Mouse (Mus musculus) neural tube, embryonic 13.5 days (tissue): ENCODE measurements around the gene Zbtb20. TPM values are rescaled to one million over a fixed set of nuclear protein-coding genes. Genes with fewer than 3 reads are reported as not detected.

Source experiments
- ATAC-seq: fragments of 200-750 bp; cut with Nextera tagmentation; 2 replicates; pipeline ENCODE4 v1.8.0; 2017; ENCODE audit warnings: low read depth, mild to moderate bottlenecking, moderate TSS enrichment, moderate library complexity
- H3K27ac ChIP-seq: fragments of 300-500 bp; sonication (generic); replicated peaks from 2 replicates; pipeline ENCODE4 v1.5.1; 2015; ENCODE audit warnings: moderate library complexity, mild to moderate bottlenecking, inconsistent platforms
- H3K27me3 ChIP-seq: fragments of 300-500 bp; sonication (generic); 2 replicates; pipeline ENCODE4 v1.6.1; 2015; ENCODE audit warnings: mild to moderate bottlenecking, inconsistent platforms
- H3K36me3 ChIP-seq: fragments of 300-500 bp; sonication (generic); 2 replicates; pipeline ENCODE4 v1.6.1; 2015; ENCODE audit warnings: mild to moderate bottlenecking, inconsistent platforms
- H3K4me1 ChIP-seq: fragments of 300-500 bp; sonication (generic); replicated peaks from 2 replicates; pipeline ENCODE4 v1.6.1; 2015; ENCODE audit warnings: inconsistent platforms
- H3K4me2 ChIP-seq: fragments of 300-500 bp; sonication (generic); 2 replicates; pipeline ENCODE4 v1.6.1; 2015; ENCODE audit warnings: inconsistent platforms, mild to moderate bottlenecking, moderate library complexity
- H3K4me3 ChIP-seq: fragments of 300-500 bp; sonication (generic); 2 replicates; pipeline ENCODE4 v1.5.1; 2015; ENCODE audit warnings: mild to moderate bottlenecking, inconsistent platforms
- H3K9ac ChIP-seq: fragments of 300-500 bp; sonication (generic); 2 replicates; pipeline ENCODE4 v1.6.1; 2015; ENCODE audit warnings: moderate library complexity, mild to moderate bottlenecking, inconsistent platforms
- H3K9me3 ChIP-seq: fragments of 300-500 bp; sonication (generic); 2 replicates; pipeline ENCODE4 v1.6.1; 2016; ENCODE audit warnings: inconsistent platforms
- WGBS: fragments of 180-500 bp; shearing (Covaris S2); methylation state at CpG from one replicate; pipeline ENCODE4 v1.1.7; 2015; 5-methylcytosine and 5-hydroxymethylcytosine counted together
- polyA plus RNA-seq: library from polyadenylated mRNA; unstranded; fragments of >200 nt; fragmentation: Nextera tagmentation; extraction: Ambion mirVana; gene quantifications from 2 replicates; pipeline ENCODE4 v1.2.1, GENCODE M21; 2015

The Zbtb20 gene
- polyA plus RNA-seq, 1 experiment from 2014 or later: 71.4 TPM

- H3K4me2 ChIP-seq: no peak overlapping the region
- no peak overlapping the region for H3K4me3 ChIP-seq
- H3K27ac ChIP-seq: no peak overlapping the region
- H3K27me3 ChIP-seq: no peaks in the 10 kb centered on the region
- ATAC-seq: no peak
- no peaks in the 10 kb centered on the region for H3K4me1 ChIP-seq
- WGBS: 60% methylated on average over 5 of the region's 5 CpGs
- H3K9ac ChIP-seq: no peak overlapping the region
- H3K9me3 ChIP-seq: no peaks in the 10 kb centered on the region
- H3K36me3 ChIP-seq: no peaks in the 10 kb centered on the region
Observed at GRCm38 (mm10) chr16:43385620-43386210, 510.0 kb downstream of the Zbtb20 start.

GRCm38 (mm10) chr16:43386426-43386825 is 510.7 kb downstream of the Zbtb20 start:
- no peak overlapping the region for H3K4me2 ChIP-seq
- 79% methylated on average over 5 of the region's 5 CpGs for WGBS
- no peaks in the 10 kb centered on the region for H3K4me1 ChIP-seq
- no peaks in the 10 kb centered on the region for H3K9me3 ChIP-seq
- H3K4me3 ChIP-seq: no peak overlapping the region
- no peak for ATAC-seq
- H3K27me3 ChIP-seq: no peaks in the 10 kb centered on the region
- no peak overlapping the region for H3K9ac ChIP-seq
- H3K36me3 ChIP-seq: no peaks in the 10 kb centered on the region
- H3K27ac ChIP-seq: no peak overlapping the region

DNA sequence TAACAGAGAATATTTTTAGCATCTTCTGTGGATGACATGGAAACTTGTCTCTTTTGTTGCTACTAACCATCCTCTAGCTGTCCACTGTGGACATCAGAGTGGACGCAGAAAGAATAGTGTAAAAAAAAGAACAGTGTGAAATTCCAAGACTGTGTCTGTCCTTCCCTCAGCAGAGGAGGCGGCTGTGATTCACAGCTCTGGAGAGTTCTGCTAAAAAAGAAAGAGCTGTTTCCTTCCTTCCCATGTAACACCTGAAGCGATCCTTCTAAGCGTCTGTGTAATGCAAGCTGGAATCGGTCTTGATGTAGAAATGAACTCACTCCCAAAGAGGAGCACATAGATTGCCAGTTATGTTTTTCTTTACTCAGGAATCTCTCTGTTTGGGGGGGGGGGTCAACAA is 512.7 kb downstream of the Zbtb20 start:
- no peak overlapping the region for H3K27ac ChIP-seq
- no peaks in the 10 kb centered on the region for H3K36me3 ChIP-seq
- H3K4me3 ChIP-seq: no peak overlapping the region
- no peaks in the 10 kb centered on the region for H3K27me3 ChIP-seq
- H3K4me2 ChIP-seq: no peak overlapping the region
- WGBS: 92% methylated on average over 5 of the region's 5 CpGs
- no peaks in the 10 kb centered on the region for H3K4me1 ChIP-seq
- no peak overlapping the region for H3K9ac ChIP-seq
- H3K9me3 ChIP-seq: no peaks in the 10 kb centered on the region
- ATAC-seq: no peak

GRCm38 (mm10) chr16:43390387-43390786 is 514.7 kb downstream of the Zbtb20 start:
- 94% methylated on average over 4 of the region's 4 CpGs for WGBS
- Histone ChIP-seq H3K9me3 (no peaks in the 10 kb centered on the region), H3K27ac (no peak overlapping the region), H3K4me3 (no peak overlapping the region), H3K4me1 (no peaks in the 10 kb centered on the region), H3K36me3 (no peaks in the 10 kb centered on the region), H3K27me3 (no peaks in the 10 kb centered on the region), H3K9ac (no peak overlapping the region), H3K4me2 (no peak overlapping the region)
- no peak for ATAC-seq

GRCm38 (mm10) chr16:43393382-43393781 is 517.7 kb downstream of the Zbtb20 start:
- Histone ChIP-seq H3K36me3 (no peaks in the 10 kb centered on the region), H3K4me2 (no peak overlapping the region), H3K9me3 (no peaks in the 10 kb centered on the region), H3K27me3 (no peaks in the 10 kb centered on the region), H3K4me3 (no peak overlapping the region), H3K27ac (no peak overlapping the region), H3K9ac (no peak overlapping the region), H3K4me1 (no peaks in the 10 kb centered on the region)
- WGBS: 80% methylated on average over 4 of the region's 4 CpGs
- ATAC-seq: no peak

GRCm38 (mm10) chr16:43394013-43394568 is 518.4 kb downstream of the Zbtb20 start:
- Histone ChIP-seq H3K4me3 (no peak overlapping the region), H3K27ac (no peak overlapping the region), H3K4me1 (no peaks in the 10 kb centered on the region), H3K27me3 (no peaks in the 10 kb centered on the region), H3K9me3 (no peaks in the 10 kb centered on the region), H3K4me2 (no peak overlapping the region), H3K9ac (no peak overlapping the region), H3K36me3 (no peaks in the 10 kb centered on the region)
- no peak for ATAC-seq
- WGBS: 89% methylated on average over 9 of the region's 9 CpGs

DNA sequence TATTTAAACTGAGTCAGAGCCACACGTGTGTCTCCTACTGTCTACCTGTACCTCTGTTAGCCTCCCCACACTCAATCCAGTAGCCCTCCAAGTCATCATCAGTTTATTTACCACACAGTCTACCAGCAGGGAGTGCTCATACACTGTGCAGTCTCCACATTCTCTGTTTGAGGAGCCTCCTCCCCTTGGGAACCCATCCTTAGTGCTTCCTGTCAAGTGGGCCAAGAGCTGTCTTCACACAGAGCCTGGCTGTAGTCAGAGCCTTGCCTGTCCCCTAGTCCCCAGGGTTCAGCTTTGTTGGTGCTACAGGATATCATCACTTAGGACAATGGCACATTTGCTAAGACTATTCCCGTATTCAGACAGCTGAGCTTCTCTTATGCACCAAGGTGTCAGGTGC is 519.1 kb downstream of the Zbtb20 start:
- H3K9me3 ChIP-seq: no peaks in the 10 kb centered on the region
- no peak overlapping the region for H3K27ac ChIP-seq
- H3K4me3 ChIP-seq: no peak overlapping the region
- no peak overlapping the region for H3K9ac ChIP-seq
- H3K4me1 ChIP-seq: no peaks in the 10 kb centered on the region
- H3K27me3 ChIP-seq: no peaks in the 10 kb centered on the region
- ATAC-seq: no peak
- WGBS: 88% methylated on average over 2 of the region's 2 CpGs
- no peaks in the 10 kb centered on the region for H3K36me3 ChIP-seq
- H3K4me2 ChIP-seq: no peak overlapping the region

GRCm38 (mm10) chr16:43396849-43397628 is 521.4 kb downstream of the Zbtb20 start:
- no peaks in the 10 kb centered on the region for H3K36me3 ChIP-seq
- no peak overlapping the region for H3K27ac ChIP-seq
- H3K4me2 ChIP-seq: no peak overlapping the region
- no peak overlapping the region for H3K4me3 ChIP-seq
- H3K4me1 ChIP-seq: no peaks in the 10 kb centered on the region
- ATAC-seq: no peak
- 91% methylated on average over 11 of the region's 11 CpGs for WGBS
- H3K9ac ChIP-seq: no peak overlapping the region
- no peaks in the 10 kb centered on the region for H3K9me3 ChIP-seq
- no peaks in the 10 kb centered on the region for H3K27me3 ChIP-seq

DNA sequence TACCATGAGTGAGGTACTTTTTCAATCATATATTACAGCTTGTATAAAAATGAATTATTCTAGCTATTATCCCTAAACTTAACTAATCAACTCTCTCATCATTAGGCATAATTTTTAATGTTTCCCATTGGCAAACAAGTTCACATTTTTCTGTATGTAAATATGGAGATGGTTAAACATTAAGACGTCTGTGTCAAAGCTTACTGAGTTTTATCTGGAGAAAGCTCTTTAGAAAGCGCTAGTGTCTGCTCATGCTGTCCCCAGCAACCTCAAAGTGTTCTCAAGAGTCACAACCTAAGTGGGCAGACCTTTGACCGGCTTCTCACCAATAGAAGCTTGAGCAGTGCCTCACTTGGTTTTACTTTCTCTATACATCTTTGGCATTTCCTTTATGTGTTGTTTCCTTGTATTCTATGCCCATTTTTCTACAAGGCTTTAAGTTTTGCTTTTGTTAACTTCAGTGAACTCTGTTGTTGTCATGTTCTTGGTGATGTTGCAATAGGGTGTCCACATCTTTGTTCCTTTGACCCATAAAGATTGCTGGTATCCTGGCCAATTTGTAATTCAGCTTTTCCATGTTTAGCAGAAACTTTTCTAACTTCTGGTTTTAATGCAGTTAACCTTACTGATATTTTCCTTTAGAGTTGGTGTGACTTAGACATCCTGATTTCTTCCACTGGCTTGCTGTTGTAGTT is 522.1 kb downstream of the Zbtb20 start:
- H3K27me3 ChIP-seq: no peaks in the 10 kb centered on the region
- H3K27ac ChIP-seq: no peak overlapping the region
- ATAC-seq: no peak
- H3K4me3 ChIP-seq: no peak overlapping the region
- 93% methylated on average over 3 of the region's 3 CpGs for WGBS
- H3K9me3 ChIP-seq: no peaks in the 10 kb centered on the region
- H3K9ac ChIP-seq: no peak overlapping the region
- H3K36me3 ChIP-seq: no peaks in the 10 kb centered on the region
- H3K4me2 ChIP-seq: no peak overlapping the region
- H3K4me1 ChIP-seq: no peaks in the 10 kb centered on the region

DNA sequence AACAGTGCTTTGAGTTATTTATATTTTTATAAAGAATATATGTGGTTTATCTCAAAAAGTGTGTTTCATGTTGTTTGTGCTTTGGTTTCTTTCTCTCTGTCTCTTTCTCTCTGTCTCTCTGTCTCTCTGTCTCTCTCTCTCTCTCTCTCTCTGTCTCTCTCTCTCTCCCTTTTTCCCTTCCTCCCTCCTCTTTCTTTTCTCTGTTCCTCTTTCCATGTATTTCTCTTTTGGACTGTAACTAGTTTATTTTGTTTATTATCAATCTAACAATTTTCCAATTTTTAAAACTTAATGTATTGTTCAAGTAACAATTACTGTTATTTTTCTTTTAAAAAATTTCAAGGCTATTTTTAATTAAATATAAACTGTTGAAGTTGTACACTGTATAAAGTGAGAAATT is 523.7 kb downstream of the Zbtb20 start:
- Histone ChIP-seq H3K9ac (no peak overlapping the region), H3K4me2 (no peak overlapping the region), H3K27me3 (no peaks in the 10 kb centered on the region), H3K4me1 (no peaks in the 10 kb centered on the region), H3K27ac (no peak overlapping the region), H3K36me3 (no peaks in the 10 kb centered on the region), H3K9me3 (no peaks in the 10 kb centered on the region), H3K4me3 (no peak overlapping the region)
- ATAC-seq: no peak

DNA sequence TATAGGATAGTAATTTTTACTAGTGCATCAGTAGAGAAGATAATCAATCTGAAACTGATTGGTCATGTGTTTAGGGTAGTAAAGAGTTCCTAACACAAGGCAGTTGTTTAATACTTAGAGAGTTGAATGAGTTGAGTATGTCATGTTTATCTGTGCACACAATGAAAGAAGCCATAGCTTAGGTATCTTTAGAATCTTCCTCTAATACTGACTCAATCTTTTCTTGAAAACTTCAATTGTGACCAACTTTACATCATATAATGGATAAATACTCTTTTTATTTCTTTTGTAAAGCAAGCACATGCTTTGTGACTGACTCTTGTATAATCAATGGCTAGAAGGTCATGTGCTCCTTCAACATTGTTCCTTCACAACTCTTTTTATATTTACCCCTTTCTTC is 524.4 kb downstream of the Zbtb20 start:
- Histone ChIP-seq H3K4me2 (no peak overlapping the region), H3K27me3 (no peaks in the 10 kb centered on the region), H3K9ac (no peak overlapping the region), H3K36me3 (no peaks in the 10 kb centered on the region), H3K4me1 (no peaks in the 10 kb centered on the region), H3K9me3 (no peaks in the 10 kb centered on the region), H3K27ac (no peak overlapping the region), H3K4me3 (no peak overlapping the region)
- no peak for ATAC-seq

- 86% methylated on average over 2 of the region's 2 CpGs for WGBS
- ATAC-seq: no peak
- no peak overlapping the region for H3K27ac ChIP-seq
Observed at GRCm38 (mm10) chr16:43400949-43401348, 525.3 kb downstream of the Zbtb20 start.

More at GRCm38 (mm10) chr16:43400949-43401348, 525.3 kb downstream of the Zbtb20 start:
- H3K4me1 ChIP-seq: no peaks in the 10 kb centered on the region
- H3K4me3 ChIP-seq: no peak overlapping the region
- no peak overlapping the region for H3K9ac ChIP-seq
- H3K36me3 ChIP-seq: no peaks in the 10 kb centered on the region
- no peaks in the 10 kb centered on the region for H3K9me3 ChIP-seq
- H3K4me2 ChIP-seq: no peak overlapping the region
- H3K27me3 ChIP-seq: no peaks in the 10 kb centered on the region
